Mouse (Mus musculus) limb, embryonic 10.5 days (tissue): ENCODE data around the gene Bfsp1. TPM values are rescaled to one million over a fixed set of nuclear protein-coding genes. Genes with fewer than 3 reads are reported as not detected.

Experiments used
- DNase-seq: peaks from one replicate; pipeline ENCODE4 v3.0.0-alpha.2; 2017; ENCODE audit warnings: low spot score
- H3K27ac ChIP-seq: fragments of 300-500 bp; sonication (generic); 2 replicates; pipeline ENCODE4 v1.5.1; 2016; ENCODE audit warnings: mild to moderate bottlenecking
- H3K27me3 ChIP-seq: fragments of 300-500 bp; sonication (generic); 2 replicates; pipeline ENCODE4 v1.6.1; 2016; ENCODE audit warnings: low read depth, mild to moderate bottlenecking; ENCODE audit not compliant: poor library complexity, severe bottlenecking
- H3K36me3 ChIP-seq: fragments of 300-500 bp; sonication (generic); 2 replicates; pipeline ENCODE4 v1.6.1; 2016; ENCODE audit warnings: mild to moderate bottlenecking, moderate library complexity
- H3K4me1 ChIP-seq: fragments of 300-500 bp; sonication (generic); 2 replicates; pipeline ENCODE4 v1.6.1; 2016
- H3K4me3 ChIP-seq: fragments of 300-500 bp; sonication (generic); 2 replicates; pipeline ENCODE4 v1.5.1; 2016; ENCODE audit warnings: mild to moderate bottlenecking, moderate library complexity
- H3K9me3 ChIP-seq: fragments of 300-500 bp; sonication (generic); replicated peaks from 2 replicates; pipeline ENCODE4 v1.6.1; 2016; ENCODE audit warnings: mild to moderate bottlenecking
- WGBS: fragments of 180-500 bp; shearing (Covaris S2); methylation state at CpG from one replicate; pipeline ENCODE4 v1.1.7; 2016; 5-methylcytosine and 5-hydroxymethylcytosine counted together
- polyA plus RNA-seq: library from polyadenylated mRNA; unstranded; fragments of >200 nt; fragmentation: Nextera tagmentation; extraction: Ambion mirVana; gene quantifications from 2 replicates; pipeline ENCODE4 v1.2.1, GENCODE M21; 2016

Gene Bfsp1
- 0.95 and 1.1 TPM in 2 replicates for polyA plus RNA-seq

DNA sequence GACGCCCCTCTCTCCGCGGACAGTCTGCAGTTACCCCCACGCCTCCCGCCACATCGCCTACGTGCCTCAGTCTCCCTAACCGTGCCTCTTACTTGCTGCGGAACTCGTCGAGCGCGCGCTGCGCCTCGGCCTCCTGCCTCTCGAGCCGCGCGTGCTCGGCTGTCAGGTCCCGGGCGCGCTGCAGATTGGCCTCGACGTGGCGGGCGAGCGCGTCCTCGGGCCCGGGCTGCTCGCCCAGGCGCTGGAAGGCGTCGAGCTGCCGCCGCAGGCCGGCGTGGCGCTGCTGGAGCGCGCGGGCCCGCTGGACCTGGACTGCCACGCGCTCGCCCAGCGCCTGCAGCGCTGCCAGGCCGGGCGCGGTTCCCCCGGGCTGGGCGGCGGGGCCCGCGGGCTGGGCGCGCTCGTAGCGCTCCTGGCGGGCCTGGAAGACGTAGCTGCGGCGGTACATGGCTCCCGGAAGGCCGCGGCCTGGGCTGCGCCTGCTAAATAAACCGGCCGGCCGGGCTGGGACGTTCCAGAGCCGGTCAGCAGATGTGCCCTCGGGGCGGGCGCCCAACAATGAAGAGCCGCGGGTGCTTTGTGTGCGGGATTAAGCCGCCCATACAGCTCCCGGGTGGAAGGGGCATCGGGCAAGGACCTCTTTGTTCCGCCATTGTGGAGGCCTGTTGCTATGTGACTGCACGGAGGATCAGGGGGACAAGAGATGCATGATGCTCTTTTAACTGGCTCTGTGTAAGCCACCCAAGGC lies at the start of gene Bfsp1:
Gene Bfsp1 (minus strand): TSS at position 690 of the 748 bp plus-strand sequence.
- H3K4me3 ChIP-seq = peak within 1 kb of the TSS; percentile 57
- peak; percentile 68 for DNase-seq
- WGBS = 4% methylated on average over 86 of the region's 86 CpGs
- H3K36me3 ChIP-seq = no peaks in the 10 kb centered on the region
- peak within 1 kb of the TSS; percentile 92 for H3K27ac ChIP-seq
- H3K9me3 ChIP-seq = no peaks in the 10 kb centered on the region
- H3K27me3 ChIP-seq = peaks cover 29% of the 10 kb centered on the region
- H3K4me1 ChIP-seq = peaks cover 12% of the 10 kb centered on the region

DNA sequence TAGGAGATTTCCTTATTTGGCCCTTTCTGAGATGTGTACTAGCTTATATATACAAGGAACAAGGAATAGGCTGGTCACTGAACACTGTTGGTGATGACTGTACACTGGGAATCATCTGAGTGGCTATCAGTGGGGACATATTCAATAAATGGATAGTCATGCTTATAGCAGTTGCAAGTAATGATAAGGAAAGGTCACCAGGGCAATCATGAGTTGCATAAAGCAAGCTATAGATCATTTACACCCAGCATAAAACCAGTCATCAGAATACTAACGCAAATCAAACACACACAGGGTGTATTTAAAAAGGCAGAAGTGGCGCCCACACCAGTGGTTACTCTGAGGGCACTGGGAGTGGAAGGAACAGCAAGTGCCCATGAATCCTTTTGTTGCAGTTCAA lies 49.2 kb upstream of the Bfsp1 start:
- 90% methylated on average over 2 of the region's 2 CpGs for WGBS

DNA sequence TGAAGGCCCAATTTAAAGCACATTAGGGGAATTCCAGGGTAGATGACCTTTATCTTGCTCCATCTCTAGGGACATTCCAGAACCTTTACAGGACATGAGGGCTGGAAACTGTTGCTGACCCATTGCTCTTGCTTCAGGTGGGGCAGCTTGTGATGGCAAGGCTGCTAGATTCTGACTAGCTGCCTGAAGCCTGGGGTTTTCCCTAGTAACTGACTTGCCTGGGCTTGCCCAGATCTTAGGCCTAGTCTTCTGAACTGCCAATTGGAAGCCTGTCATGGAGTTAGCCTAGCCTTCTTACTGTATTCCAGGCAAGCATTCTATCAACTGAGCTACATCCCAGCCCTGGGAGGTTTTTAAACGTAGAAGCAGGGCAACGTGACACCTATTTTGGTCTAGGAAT lies 46.3 kb upstream of the Bfsp1 start:
- 76% methylated on average over 2 of the region's 2 CpGs for WGBS
- no peaks in the 10 kb centered on the region for H3K9me3 ChIP-seq
- H3K27ac ChIP-seq = no peak overlapping the region
- H3K27me3 ChIP-seq = no peaks in the 10 kb centered on the region
- no peaks in the 10 kb centered on the region for H3K36me3 ChIP-seq
- H3K4me3 ChIP-seq = no peak overlapping the region
- no peak for DNase-seq
- peaks cover 4% of the 10 kb centered on the region for H3K4me1 ChIP-seq

More for the DNA sequence above, 49.2 kb upstream of the Bfsp1 start:
- H3K9me3 ChIP-seq = no peaks in the 10 kb centered on the region
- DNase-seq = no peak
- H3K27me3 ChIP-seq = no peaks in the 10 kb centered on the region
- H3K27ac ChIP-seq = no peak overlapping the region
- no peak overlapping the region for H3K4me3 ChIP-seq
- H3K4me1 ChIP-seq = peaks cover 14% of the 10 kb centered on the region
- no peaks in the 10 kb centered on the region for H3K36me3 ChIP-seq

DNA sequence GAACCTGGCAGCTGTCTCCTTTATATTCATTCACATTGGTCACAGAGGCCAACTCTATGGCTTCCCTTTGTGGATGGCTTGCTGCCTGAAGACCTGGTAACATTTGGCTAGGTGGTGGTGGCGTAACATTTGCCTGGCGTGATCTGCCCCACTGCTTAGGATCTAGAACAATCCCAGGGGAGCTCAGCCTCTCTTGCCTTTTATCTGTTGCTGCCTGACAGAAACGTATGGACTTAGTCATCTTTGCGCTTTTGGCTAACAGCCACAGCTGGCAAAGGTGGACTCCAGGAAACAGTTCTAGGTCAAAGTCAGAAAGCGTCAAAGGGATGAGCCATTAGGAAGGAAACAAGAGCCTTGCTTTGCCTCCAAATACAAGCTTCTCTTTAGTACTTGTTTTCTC lies 41.9 kb upstream of the Bfsp1 start:
- Histone ChIP-seq H3K4me3 (no peak overlapping the region), H3K27ac (no peak overlapping the region), H3K4me1 (no peaks in the 10 kb centered on the region), H3K27me3 (no peaks in the 10 kb centered on the region), H3K9me3 (no peaks in the 10 kb centered on the region), H3K36me3 (no peaks in the 10 kb centered on the region)
- no peak for DNase-seq
- WGBS = 84% methylated on average over 5 of the region's 5 CpGs

DNA sequence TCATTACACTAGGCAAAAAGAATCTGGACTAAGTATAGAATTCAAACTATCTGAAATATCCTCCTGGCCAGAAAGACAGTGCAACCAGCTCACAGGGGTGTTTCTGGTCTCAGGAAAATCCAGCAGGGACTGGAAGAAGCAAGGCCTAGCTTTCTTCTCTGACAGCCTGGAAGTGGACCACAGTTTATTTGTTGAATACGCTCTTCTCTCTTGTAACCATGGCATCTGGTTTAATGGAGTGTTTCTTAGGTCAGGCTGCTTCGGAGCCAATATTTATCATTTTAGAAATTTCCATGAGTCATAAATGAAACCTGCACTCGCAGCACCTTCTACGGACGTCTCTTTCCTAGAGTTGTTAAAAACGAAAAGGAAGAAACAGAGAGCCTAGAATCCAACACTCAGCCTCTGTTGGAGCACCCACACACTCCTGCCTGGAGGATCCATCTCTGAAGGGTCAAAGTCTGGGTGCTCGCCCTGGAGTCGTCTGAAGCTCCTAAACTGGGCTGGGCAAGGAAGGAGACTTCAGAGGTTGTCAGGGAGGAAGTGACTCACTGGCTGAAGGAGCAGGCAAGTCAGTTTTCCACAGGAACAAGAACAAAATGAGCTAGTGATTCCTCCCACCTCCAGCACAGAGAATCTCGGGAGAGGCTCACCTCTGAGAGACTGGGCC lies 40.5 kb upstream of the Bfsp1 start:
- Histone ChIP-seq H3K27me3 (no peaks in the 10 kb centered on the region), H3K9me3 (no peaks in the 10 kb centered on the region), H3K4me1 (no peaks in the 10 kb centered on the region), H3K27ac (no peak overlapping the region), H3K36me3 (no peaks in the 10 kb centered on the region), H3K4me3 (no peak overlapping the region)
- no peak for DNase-seq
- WGBS = 81% methylated on average over 9 of the region's 9 CpGs

DNA sequence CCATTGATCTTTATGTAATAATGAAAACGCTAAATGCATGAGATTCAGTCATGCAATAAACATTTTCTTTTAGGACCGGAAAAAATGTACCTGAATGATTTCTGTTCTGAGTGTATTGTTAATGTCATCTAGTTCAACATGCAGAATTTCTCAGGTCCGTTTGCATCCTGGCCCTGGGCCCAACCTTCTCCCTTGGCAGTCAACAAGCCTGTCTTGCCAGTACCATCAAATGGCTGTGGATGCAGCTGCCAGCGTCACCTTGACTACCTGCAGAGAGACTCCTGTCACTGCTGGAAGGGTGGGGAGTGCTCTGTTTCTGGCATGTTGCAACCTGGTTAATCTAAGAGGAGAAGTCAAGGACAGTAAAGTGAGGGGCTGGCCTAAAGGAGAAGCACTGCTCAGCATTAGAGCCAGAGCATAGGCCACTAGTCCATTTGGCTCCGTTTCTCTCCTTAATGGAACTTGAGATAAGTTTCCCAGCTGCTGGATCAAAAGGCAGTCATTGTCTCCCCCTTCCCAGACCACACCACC lies 37.9 kb upstream of the Bfsp1 start:
- DNase-seq = no peak
- WGBS = 80% methylated on average over 5 of the region's 5 CpGs
- no peak overlapping the region for H3K27ac ChIP-seq
- no peak overlapping the region for H3K4me3 ChIP-seq
- H3K4me1 ChIP-seq = no peaks in the 10 kb centered on the region
- H3K9me3 ChIP-seq = no peaks in the 10 kb centered on the region
- no peaks in the 10 kb centered on the region for H3K36me3 ChIP-seq
- no peaks in the 10 kb centered on the region for H3K27me3 ChIP-seq

DNA sequence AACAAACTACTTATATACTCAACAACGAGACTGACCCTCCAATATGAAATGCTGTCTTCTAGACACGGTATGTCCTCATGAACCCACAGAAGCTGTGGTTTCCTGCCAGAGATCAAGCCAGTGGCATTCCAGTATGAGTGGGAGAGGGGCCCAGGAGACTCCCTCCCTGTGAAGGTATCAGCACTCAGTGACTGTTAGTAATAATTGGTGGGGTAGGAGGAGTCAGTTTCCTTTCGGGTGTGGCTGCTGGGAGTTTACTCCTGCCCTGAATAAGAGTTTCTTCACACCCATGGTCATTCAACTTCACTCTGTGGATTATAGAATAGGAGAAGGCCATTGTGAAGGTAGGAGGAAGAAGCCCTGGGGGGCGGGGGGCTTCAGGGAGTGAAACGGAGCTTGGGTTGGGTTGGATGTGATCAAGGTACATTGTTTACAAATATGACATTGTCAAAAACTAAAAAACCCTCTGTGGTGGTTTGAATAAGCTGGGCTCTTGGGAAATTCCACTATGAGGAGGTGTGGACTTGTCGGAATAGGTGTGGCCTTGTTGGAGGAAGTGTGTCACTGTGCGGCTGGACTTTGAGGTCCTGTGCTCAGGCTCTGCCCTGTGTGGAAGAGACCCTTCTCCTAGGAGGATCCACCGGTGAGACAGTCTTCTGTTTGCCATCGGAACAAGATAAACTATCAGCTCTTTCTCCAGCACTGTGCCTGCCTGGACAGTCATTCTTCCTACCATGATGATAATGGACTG lies 36.7 kb upstream of the Bfsp1 start:
- Histone ChIP-seq H3K4me1 (no peaks in the 10 kb centered on the region), H3K4me3 (no peak overlapping the region), H3K27me3 (no peaks in the 10 kb centered on the region), H3K36me3 (no peaks in the 10 kb centered on the region), H3K9me3 (no peaks in the 10 kb centered on the region), H3K27ac (no peak overlapping the region)
- no peak for DNase-seq
- WGBS = 90% methylated on average over 9 of the region's 9 CpGs

DNA sequence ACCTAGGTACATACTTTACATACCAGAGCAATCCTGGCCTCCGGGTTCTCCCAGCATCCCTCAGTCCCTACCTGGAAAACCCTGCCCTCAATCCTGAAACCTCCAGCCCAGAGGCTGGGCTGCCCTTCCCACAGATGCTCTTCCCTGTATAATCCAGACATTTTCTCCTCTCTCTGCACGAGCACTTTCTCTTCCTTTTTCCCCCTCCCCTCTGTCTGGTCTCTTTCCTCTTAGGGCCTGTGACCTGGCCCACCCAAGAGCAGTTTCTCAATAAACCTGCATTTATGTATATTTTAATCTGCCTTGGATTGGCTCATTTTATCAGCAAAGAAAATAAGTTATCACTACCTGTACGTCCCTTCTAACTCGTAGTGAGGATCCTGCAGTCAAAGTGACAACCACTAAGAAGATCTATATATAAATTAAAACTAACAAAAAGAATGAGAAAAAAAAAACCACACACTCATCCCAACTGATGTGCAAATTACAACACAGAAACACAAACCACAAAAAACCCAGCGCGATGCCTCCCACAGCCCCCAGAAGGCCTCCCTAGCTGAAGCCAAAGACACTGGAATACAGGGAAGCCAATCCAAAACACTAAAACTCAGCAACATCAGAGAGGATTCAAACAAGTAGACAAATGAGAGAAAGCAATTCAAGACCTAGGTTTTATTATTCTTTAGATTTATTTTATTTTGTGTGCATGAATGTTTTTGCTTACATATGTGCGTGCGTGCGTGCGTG lies 28.5 kb upstream of the Bfsp1 start:
- no peaks in the 10 kb centered on the region for H3K27me3 ChIP-seq
- 91% methylated on average over 10 of the region's 10 CpGs for WGBS
- no peak for DNase-seq

DNA sequence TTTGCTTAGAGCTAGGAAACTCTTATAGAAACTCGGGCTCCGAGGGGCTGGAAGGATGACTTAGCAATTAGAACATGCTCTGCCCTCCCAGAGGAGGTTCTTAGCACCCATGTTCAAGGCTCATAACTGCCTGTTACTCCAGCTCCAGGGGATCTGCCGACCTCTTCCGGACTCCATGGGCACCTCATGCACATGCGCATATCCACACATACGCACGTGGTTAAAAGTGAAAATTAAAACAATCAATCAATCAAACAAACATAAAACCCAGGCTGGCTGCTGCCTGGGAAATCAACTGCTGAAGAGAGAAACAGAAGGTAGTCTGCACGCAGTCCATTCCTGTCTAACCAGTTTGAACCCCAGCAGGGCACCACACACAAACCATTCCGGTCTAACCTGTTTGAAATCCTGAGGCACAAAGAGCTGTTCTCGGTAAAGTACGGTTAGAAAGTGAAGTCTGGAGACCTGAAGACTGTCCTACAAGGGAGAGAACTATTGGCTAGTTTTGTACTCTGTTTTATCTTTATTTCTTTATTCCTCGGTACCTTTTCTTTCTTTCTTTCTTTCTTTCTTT lies 27.0 kb upstream of the Bfsp1 start:
- Histone ChIP-seq H3K36me3 (no peaks in the 10 kb centered on the region), H3K27ac (no peak overlapping the region), H3K27me3 (no peaks in the 10 kb centered on the region), H3K4me3 (no peak overlapping the region), H3K4me1 (no peaks in the 10 kb centered on the region), H3K9me3 (no peaks in the 10 kb centered on the region)
- peak; percentile 47 for DNase-seq
- WGBS = 57% methylated on average over 12 of the region's 12 CpGs

More for the DNA sequence above, 28.5 kb upstream of the Bfsp1 start:
- Histone ChIP-seq H3K27ac (no peak overlapping the region), H3K4me3 (no peak overlapping the region), H3K4me1 (no peaks in the 10 kb centered on the region), H3K9me3 (no peaks in the 10 kb centered on the region), H3K36me3 (no peaks in the 10 kb centered on the region)

DNA sequence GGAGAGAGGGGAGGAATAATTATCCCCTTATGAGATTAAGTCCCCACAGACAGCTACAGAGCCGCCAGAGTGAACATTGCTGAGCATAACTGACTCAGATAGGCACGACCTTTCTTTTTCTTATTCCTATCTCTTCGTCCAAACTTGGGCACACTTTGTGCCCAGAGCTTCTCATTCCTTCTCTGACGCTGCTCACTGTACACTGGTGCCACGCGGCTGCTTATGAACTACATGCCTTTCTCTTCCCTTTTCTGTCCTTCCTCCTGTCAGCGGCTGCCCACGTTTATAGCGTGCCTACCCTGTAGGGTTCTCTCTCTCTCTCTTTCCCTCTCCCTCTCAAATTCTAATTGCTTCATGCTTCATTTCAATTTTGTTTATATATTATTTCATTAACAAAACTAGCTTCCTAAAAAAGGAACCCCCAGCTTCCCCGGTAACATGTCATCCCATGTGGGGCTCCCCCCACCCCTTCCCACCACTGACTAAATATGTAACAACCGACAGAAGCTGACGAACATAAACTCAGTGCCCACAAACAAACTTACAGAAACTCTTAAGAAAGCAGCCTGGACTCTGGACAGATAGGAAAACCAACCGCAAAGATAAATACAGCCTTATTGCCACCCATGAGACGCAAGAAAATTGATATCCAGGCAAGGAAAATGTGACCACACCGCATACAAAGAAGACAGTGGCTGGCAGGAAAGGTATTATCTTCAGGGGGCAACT lies 26.3 kb upstream of the Bfsp1 start:
- Histone ChIP-seq H3K9me3 (no peaks in the 10 kb centered on the region), H3K4me3 (no peak overlapping the region), H3K4me1 (no peaks in the 10 kb centered on the region), H3K27me3 (no peaks in the 10 kb centered on the region), H3K27ac (no peak overlapping the region), H3K36me3 (no peaks in the 10 kb centered on the region)
- no peak for DNase-seq
- WGBS = 83% methylated on average over 15 of the region's 15 CpGs

DNA sequence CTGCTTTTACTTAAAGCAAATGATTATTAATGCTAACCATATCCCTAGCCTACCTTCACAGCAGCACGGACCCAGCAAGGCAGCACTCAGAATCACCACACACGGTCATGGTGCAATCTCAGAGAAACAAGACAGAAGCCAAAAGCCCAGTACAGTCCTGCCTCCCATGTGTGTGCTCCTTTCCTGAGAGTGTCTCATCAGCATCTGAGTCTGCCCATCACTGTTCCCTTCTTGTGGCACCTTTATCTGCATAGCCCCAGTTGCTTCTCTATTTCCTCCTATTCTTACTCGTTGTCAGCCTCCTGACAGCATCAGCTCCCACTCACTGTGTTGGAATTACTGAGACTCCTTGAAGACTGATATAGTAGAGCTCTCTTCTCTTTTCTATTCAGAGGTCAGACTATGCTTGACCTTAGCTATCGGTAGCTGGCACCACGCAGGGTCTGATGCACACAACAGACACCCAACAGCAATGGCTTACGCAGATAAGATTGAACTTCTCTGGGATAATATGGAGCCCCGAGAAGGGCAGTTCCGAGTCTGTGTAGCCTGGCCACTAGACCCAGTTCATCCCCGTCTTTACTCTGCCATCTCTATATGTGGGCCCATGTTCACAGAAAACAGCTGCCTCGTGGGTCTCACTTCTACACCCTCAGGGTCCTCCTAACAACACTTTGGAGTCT lies 19.8 kb upstream of the Bfsp1 start:
- H3K4me3 ChIP-seq = no peak overlapping the region
- H3K27me3 ChIP-seq = no peaks in the 10 kb centered on the region
- H3K36me3 ChIP-seq = no peaks in the 10 kb centered on the region
- H3K4me1 ChIP-seq = no peaks in the 10 kb centered on the region
- no peak overlapping the region for H3K27ac ChIP-seq
- H3K9me3 ChIP-seq = no peaks in the 10 kb centered on the region
- 82% methylated on average over 10 of the region's 10 CpGs for WGBS
- no peak for DNase-seq
